Mouse (Mus musculus) testis, adult 2 months (tissue): ENCODE measurements around the gene Kcna6.

Experiments
- CTCF ChIP-seq: fragments of 200-500 bp; IDR thresholded peaks from 2 replicates; pipeline ENCODE4 v1.5.1; 2012; ENCODE audit warnings: low read depth, mild to moderate bottlenecking, inconsistent platforms, low read length, moderate library complexity; ENCODE audit not compliant: control insufficient read depth, insufficient read depth, insufficient replicate concordance
- POLR2A ChIP-seq: fragments of 200-500 bp; IDR thresholded peaks from 2 replicates; pipeline ENCODE4 v1.6.1; 2012; ENCODE audit warnings: low read depth, mild to moderate bottlenecking, inconsistent platforms, low read length, moderate library complexity; ENCODE audit not compliant: control insufficient read depth

GRCm38 (mm10) chr6:126666091-126666490 is 74.4 kb downstream of the Kcna6 start:
- TF ChIP-seq POLR2A (no peak), CTCF (no peak)
